Mouse (Mus musculus) left cerebral cortex, adult 8-10 months (tissue): Measurements from ENCODE around the gene Mrpl17. TPM values are rescaled to one million over a fixed set of nuclear protein-coding genes. Genes with fewer than 3 reads are reported as not detected.

Experiments used
- total RNA-seq, 4 experiments: library from RNA; stranded (reverse); gene quantifications; 2 replicates each; pipeline ENCODE4 v1.2.4; 2022

Mrpl17 gene
- total RNA-seq, 4 experiments from 2014 or later, result 89.9 to 106 (median 102) TPM

Other genes starting within 250 kb of the Mrpl17 start
- gene Apbb1, start 229.4 kb downstream of the Mrpl17 start, total RNA-seq, result 100 to 1,000 TPM; 437 to 456 (median 444) TPM
- gene Hpx, start 211.0 kb downstream of the Mrpl17 start, total RNA-seq, result under 1 TPM; 0.33 to 0.63 (median 0.44) TPM
- 100 to 1,000 TPM; 137 to 154 (median 148) TPM for gene Trim3, start 177.5 kb downstream of the Mrpl17 start, total RNA-seq
- 10 to 100 TPM; 63.0 to 74.1 (median 68.2) TPM for gene Timm10b, start 171.0 kb downstream of the Mrpl17 start, total RNA-seq
- 100 to 1,000 TPM in 1 of 4 experiments, 10 to 100 TPM in 3; 84.6 to 108 (median 91.6) TPM for gene Arfip2, start 170.7 kb downstream of the Mrpl17 start, total RNA-seq
- 10 to 100 TPM in 2 of 4 experiments, 1 to 10 TPM in 2; 9.3 to 13.0 (median 11.2) TPM for gene Gm45799, start 170.5 kb downstream of the Mrpl17 start, total RNA-seq
- 1 to 10 TPM; 4.8 to 6.3 (median 5.7) TPM for gene Dnhd1, start 160.3 kb downstream of the Mrpl17 start, total RNA-seq
- 10 to 100 TPM; 74.3 to 83.2 (median 81.6) TPM for gene Ilk, start 74.5 kb downstream of the Mrpl17 start, total RNA-seq
- 10 to 100 TPM; 12.5 to 15.5 (median 13.8) TPM for gene Rrp8, start 73.7 kb downstream of the Mrpl17 start, total RNA-seq
- gene Taf10, start 66.7 kb downstream of the Mrpl17 start, total RNA-seq, result 100 to 1,000 TPM in 3 of 4 experiments, 10 to 100 TPM in 1; 97.4 to 118 (median 113) TPM
- 10 to 100 TPM; 62.2 to 81.2 (median 67.1) TPM for gene Tpp1, start 58.9 kb downstream of the Mrpl17 start, total RNA-seq
- gene Dchs1, start 23.4 kb downstream of the Mrpl17 start, total RNA-seq, result 10 to 100 TPM in 1 of 4 experiments, 1 to 10 TPM in 3; 9.1 to 10.2 (median 9.5) TPM
- 1 to 10 TPM; 1.6 to 6.9 (median 2.8) TPM for gene Gm4070, start 142.9 kb upstream of the Mrpl17 start, total RNA-seq